Mouse (Mus musculus): ENCODE results near the gene Gm12169.

GRCm38 (mm10) chr11:46578771-46579281 lies 54.8 kb downstream of the Gm12169 start:
- TF ChIP-seq CTCF (IDR thresholded peaks at IDR 0.05) (no peak), EP300 (IDR thresholded peaks at IDR 0.05; ENCODE audit: insufficient read depth, low read depth, low read length) (no peak), POLR2A (IDR thresholded peaks at IDR 0.05; ENCODE audit: insufficient read depth, low read depth, low read length) (no peak)
